31 mouse cellular contexts compared by ENCODE assay signal in the genomic region with DNA sequence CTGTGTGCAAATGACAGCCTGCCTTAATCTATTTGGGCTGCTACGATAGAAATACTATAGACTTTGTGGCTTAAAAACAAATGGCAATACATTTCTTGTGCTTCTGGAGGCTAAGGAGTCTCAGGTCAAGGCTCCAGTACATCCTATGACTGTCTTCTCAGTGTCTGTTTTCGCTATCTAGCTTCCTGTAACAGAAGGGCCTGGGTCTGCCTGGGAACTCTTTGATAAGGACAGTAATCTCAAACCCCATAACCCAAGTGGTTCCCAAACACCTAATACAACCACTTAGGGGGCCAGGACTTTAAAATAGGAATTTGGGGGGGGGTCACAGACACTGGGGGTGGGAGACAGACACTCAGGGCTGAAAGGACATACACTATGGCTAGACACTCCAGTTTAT.
"Had no signal": no experiment of that assay in that cellular context is flagged by ENCODE, and none has a peak within 500 bp of the region (broad histone marks: within the 10 kb centered on the region; RNA-seq: fewer than 3 reads in every experiment).

No protein-coding gene starts in this region.

- H3K36me3 ChIP-seq: limb, embryonic 10.5 days; limb, embryonic 12.5 days; limb, embryonic 13.5 days; limb, embryonic 15.5 days; liver, embryonic 12.5 days; liver, embryonic 13.5 days; liver, embryonic 15.5 days; lung, embryonic 15.5 days; midbrain, embryonic 10.5 days; midbrain, embryonic 12.5 days; midbrain, embryonic 13.5 days; midbrain, embryonic 15.5 days; neural tube, embryonic 12.5 days had no signal

- H3K4me1 ChIP-seq: liver, embryonic 15.5 days had no signal

- H3K4me3 ChIP-seq: left cerebral cortex, adult 2 months; limb, embryonic 10.5 days; limb, embryonic 12.5 days; limb, embryonic 13.5 days; limb, embryonic 15.5 days; liver, embryonic 12.5 days; liver, embryonic 13.5 days; liver, embryonic 15.5 days; lung, embryonic 15.5 days; megakaryocyte, embryonic 14.5 days; midbrain, embryonic 10.5 days; midbrain, embryonic 12.5 days; midbrain, embryonic 13.5 days; midbrain, embryonic 15.5 days; myocyte; neural tube, embryonic 12.5 days had no signal

- H3K9me3 ChIP-seq: limb, embryonic 10.5 days; limb, embryonic 12.5 days; limb, embryonic 13.5 days; limb, embryonic 15.5 days; liver, embryonic 12.5 days; liver, embryonic 13.5 days; liver, embryonic 15.5 days; lung, embryonic 15.5 days; megakaryocyte, embryonic 14.5 days; midbrain, embryonic 10.5 days; midbrain, embryonic 12.5 days; midbrain, embryonic 13.5 days; midbrain, embryonic 15.5 days; neural tube, embryonic 12.5 days had no signal

- H3K27ac ChIP-seq: left cerebral cortex, adult 2 months; limb, embryonic 13.5 days; limb, embryonic 15.5 days; liver, embryonic 12.5 days; liver, embryonic 13.5 days; liver, embryonic 14.5 days; liver, embryonic 15.5 days; lung, embryonic 15.5 days; macrophage; midbrain, embryonic 10.5 days; midbrain, embryonic 12.5 days; midbrain, embryonic 13.5 days; midbrain, embryonic 15.5 days; neural tube, embryonic 12.5 days had no signal

- ATAC-seq: liver, embryonic 12.5 days; lung, postnatal 0 days; midbrain, embryonic 13.5 days; midbrain, embryonic 15.5 days; midbrain, embryonic 16.5 days had no signal

- DNase-seq: left cerebral cortex, postnatal 4 days; liver; liver, embryonic 13.5 days; lung, adult 18-20 months; lung, adult 2 months; lung, embryonic 14.5 days; lung, postnatal 10 days; lung, postnatal 14 days; lung, postnatal 36 days; lung, postnatal 4 days; midbrain, embryonic 14.5 days had no signal

- H3K9ac ChIP-seq: limb, embryonic 12.5 days; limb, embryonic 13.5 days; limb, embryonic 15.5 days; liver, embryonic 12.5 days; liver, embryonic 13.5 days; liver, embryonic 14.5 days; liver, embryonic 15.5 days; lung, embryonic 14.5 days; lung, embryonic 15.5 days; midbrain, embryonic 12.5 days; midbrain, embryonic 13.5 days; midbrain, embryonic 15.5 days; neural tube, embryonic 12.5 days had no signal

- H3K4me2 ChIP-seq: limb, embryonic 12.5 days; limb, embryonic 13.5 days; limb, embryonic 15.5 days; liver, embryonic 12.5 days; liver, embryonic 13.5 days; liver, embryonic 15.5 days; lung, embryonic 14.5 days; lung, embryonic 15.5 days; midbrain, embryonic 11.5 days; midbrain, embryonic 12.5 days; midbrain, embryonic 13.5 days; midbrain, embryonic 15.5 days; neural tube, embryonic 12.5 days had no signal
